Mouse (Mus musculus) midbrain, embryonic 14.5 days (tissue): ENCODE data around the gene Gpr171. TPM values are rescaled to one million over a fixed set of nuclear protein-coding genes. Genes with fewer than 3 reads are reported as not detected.
"Not testable (repeated sequence)": the region's sequence is repeated elsewhere in the genome, so short reads cannot be mapped to it uniquely, and the experiment has no call there.

Experiments used
- ATAC-seq: fragments of 200-750 bp; cut with Nextera tagmentation; 2 replicates; pipeline ENCODE4 v1.8.0; 2017; ENCODE audit warnings: moderate number of reproducible peaks, moderate library complexity; ENCODE audit not compliant: low FRiP score, low TSS enrichment
- DNase-seq: peaks from one replicate; pipeline ENCODE4 v3.0.0-alpha.2; 2015
- H3K27ac ChIP-seq: fragments of 300-500 bp; sonication (generic); replicated peaks from 2 replicates; pipeline ENCODE4 v1.5.1; 2014; ENCODE audit warnings: mild to moderate bottlenecking, low read depth, low read length, moderate library complexity
- H3K27me3 ChIP-seq: fragments of 300-500 bp; sonication (generic); 2 replicates; pipeline ENCODE4 v1.6.1; 2014; ENCODE audit warnings: low read length, control low read depth, mixed read lengths; ENCODE audit not compliant: control insufficient read depth, insufficient read depth
- H3K36me3 ChIP-seq: fragments of 300-500 bp; sonication (generic); 2 replicates; pipeline ENCODE4 v1.6.1; 2014; ENCODE audit warnings: low read length, control low read depth; ENCODE audit not compliant: control insufficient read depth, insufficient read depth
- H3K4me1 ChIP-seq: fragments of 300-500 bp; sonication (generic); 2 replicates; pipeline ENCODE4 v1.6.1; 2014; ENCODE audit warnings: mild to moderate bottlenecking, antibody characterized with exemption, low read length, control low read depth; ENCODE audit not compliant: control insufficient read depth, insufficient read depth
- H3K4me2 ChIP-seq: fragments of 300-500 bp; sonication (generic); 2 replicates; pipeline ENCODE4 v1.6.1; 2014; ENCODE audit warnings: mild to moderate bottlenecking, low read length, moderate library complexity
- H3K4me3 ChIP-seq: fragments of 300-500 bp; sonication (generic); replicated peaks from 2 replicates; pipeline ENCODE4 v1.5.1; 2014; ENCODE audit warnings: low read depth, low read length
- H3K9ac ChIP-seq: fragments of 300-500 bp; sonication (generic); replicated peaks from 2 replicates; pipeline ENCODE4 v1.6.1; 2014; ENCODE audit warnings: mild to moderate bottlenecking, low read length, moderate library complexity
- H3K9me3 ChIP-seq: fragments of 300-500 bp; sonication (generic); 2 replicates; pipeline ENCODE4 v1.6.1; 2016; ENCODE audit warnings: low read length, control low read depth, mixed read lengths; ENCODE audit not compliant: control insufficient read depth
- WGBS: fragments of 180-500 bp; shearing (Covaris S2); extraction: QIAGEN DNeasy Blood & Tissue Kit; methylation state at CpG from one replicate; pipeline ENCODE4 v1.1.7; 2014; 5-methylcytosine and 5-hydroxymethylcytosine counted together
- polyA plus RNA-seq: library from polyadenylated mRNA; unstranded; fragments of >200 nt; fragmentation: Nextera tagmentation; extraction: Ambion mirVana; gene quantifications from 2 replicates; pipeline ENCODE4 v1.2.1, GENCODE M21; 2014

The Gpr171 gene
- polyA plus RNA-seq, 1 experiment from 2014 or later, result 1.3 TPM

- no peaks in the 10 kb centered on the region for H3K36me3 ChIP-seq
- H3K4me3 ChIP-seq, result no peak overlapping the region
- H3K4me2 ChIP-seq, result no peak overlapping the region
- no peak overlapping the region for H3K9ac ChIP-seq
- no peaks in the 10 kb centered on the region for H3K9me3 ChIP-seq
- ATAC-seq (no peak), DNase-seq (no peak)
- no peak overlapping the region for H3K27ac ChIP-seq
- whole genome bisulfite sequencing, result 75% methylated on average over 5 of the region's 5 CpGs
- H3K4me1 ChIP-seq, result no peaks in the 10 kb centered on the region
- H3K27me3 ChIP-seq, result no peaks in the 10 kb centered on the region
Observed at GRCm38 (mm10) chr3:59125022-59125421, 23.4 kb upstream of the Gpr171 start.

- H3K27ac ChIP-seq, result no peak overlapping the region
- WGBS, result 71% methylated on average over 7 of the region's 7 CpGs
- H3K9ac ChIP-seq, result no peak overlapping the region
- no peaks in the 10 kb centered on the region for H3K27me3 ChIP-seq
- no peaks in the 10 kb centered on the region for H3K36me3 ChIP-seq
- DNase-seq (no peak), ATAC-seq (no peak)
- no peaks in the 10 kb centered on the region for H3K4me1 ChIP-seq
- H3K9me3 ChIP-seq, result no peaks in the 10 kb centered on the region
- no peak overlapping the region for H3K4me2 ChIP-seq
- H3K4me3 ChIP-seq, result no peak overlapping the region
Observed at GRCm38 (mm10) chr3:59121780-59122449, 20.3 kb upstream of the Gpr171 start.

- Histone ChIP-seq H3K36me3 (no peaks in the 10 kb centered on the region), H3K9ac (0 out of 2 replicates have a peak overlapping the region, but pooled peaks have one; percentile 9), H3K4me1 (no peaks in the 10 kb centered on the region), H3K4me2 (no peak overlapping the region), H3K27me3 (no peaks in the 10 kb centered on the region), H3K9me3 (no peaks in the 10 kb centered on the region), H3K27ac (no peak overlapping the region), H3K4me3 (no peak overlapping the region)
- 40% methylated on average over 7 of the region's 7 CpGs for WGBS
- ATAC-seq, result no peak
- DNase-seq, result no peak
Observed at GRCm38 (mm10) chr3:59121067-59121730, 19.6 kb upstream of the Gpr171 start.

- no peaks in the 10 kb centered on the region for H3K9me3 ChIP-seq
- no peaks in the 10 kb centered on the region for H3K27me3 ChIP-seq
- WGBS, result 92% methylated on average over 8 of the region's 8 CpGs
- no peak overlapping the region for H3K4me3 ChIP-seq
- DNase-seq (no peak), ATAC-seq (no peak)
- H3K4me1 ChIP-seq, result no peaks in the 10 kb centered on the region
- H3K27ac ChIP-seq, result no peak overlapping the region
- H3K9ac ChIP-seq, result no peak overlapping the region
- 0 out of 2 replicates have a peak, but pooled peaks cover 4% of the 10 kb centered on the region for H3K36me3 ChIP-seq
- H3K4me2 ChIP-seq, result no peak overlapping the region
Observed at GRCm38 (mm10) chr3:59113973-59114517, 12.4 kb upstream of the Gpr171 start.

GRCm38 (mm10) chr3:59113291-59113690 is 11.7 kb upstream of the Gpr171 start:
- H3K27me3 ChIP-seq, H3K9ac ChIP-seq, ATAC-seq, H3K27ac ChIP-seq, H3K4me3 ChIP-seq, H3K9me3 ChIP-seq, DNase-seq, H3K36me3 ChIP-seq, H3K4me1 ChIP-seq, H3K4me2 ChIP-seq: not testable (repeated sequence)
- 98% methylated on average over 4 of the region's 4 CpGs for WGBS

- H3K27me3 ChIP-seq, result no peaks in the 10 kb centered on the region
- DNase-seq (no peak), ATAC-seq (no peak)
- H3K9me3 ChIP-seq, result no peaks in the 10 kb centered on the region
- WGBS, result 91% methylated on average over 3 of the region's 3 CpGs
- 0 out of 2 replicates have a peak, but pooled peaks cover 4% of the 10 kb centered on the region for H3K36me3 ChIP-seq
- no peak overlapping the region for H3K27ac ChIP-seq
- H3K4me2 ChIP-seq, result no peak overlapping the region
- H3K9ac ChIP-seq, result no peak overlapping the region
- no peaks in the 10 kb centered on the region for H3K4me1 ChIP-seq
- H3K4me3 ChIP-seq, result no peak overlapping the region
Observed at GRCm38 (mm10) chr3:59111944-59112343, 10.3 kb upstream of the Gpr171 start.

- H3K4me3 ChIP-seq, DNase-seq, H3K9me3 ChIP-seq, H3K4me1 ChIP-seq, H3K27ac ChIP-seq, H3K27me3 ChIP-seq, H3K36me3 ChIP-seq, H3K4me2 ChIP-seq, ATAC-seq, H3K9ac ChIP-seq: not testable (repeated sequence)
- 96% methylated on average over 3 of the region's 3 CpGs for WGBS
Observed at GRCm38 (mm10) chr3:59109834-59110233, 8.2 kb upstream of the Gpr171 start.

- H3K9me3 ChIP-seq, result no peaks in the 10 kb centered on the region
- no peaks in the 10 kb centered on the region for H3K27me3 ChIP-seq
- no peak overlapping the region for H3K27ac ChIP-seq
- no peak overlapping the region for H3K4me2 ChIP-seq
- ATAC-seq (no peak), DNase-seq (no peak)
- no peaks in the 10 kb centered on the region for H3K4me1 ChIP-seq
- 96% methylated on average over 4 of the region's 4 CpGs for WGBS
- H3K36me3 ChIP-seq, result no peaks in the 10 kb centered on the region
- H3K9ac ChIP-seq, result no peak overlapping the region
- no peak overlapping the region for H3K4me3 ChIP-seq
Observed at GRCm38 (mm10) chr3:59107439-59107838, 5.8 kb upstream of the Gpr171 start.

GRCm38 (mm10) chr3:59104462-59104861 is 2.8 kb upstream of the Gpr171 start:
- WGBS, result 80% methylated on average over 4 of the region's 4 CpGs
- Histone ChIP-seq H3K4me2 (no peak overlapping the region), H3K4me1 (no peaks in the 10 kb centered on the region), H3K27me3 (no peaks in the 10 kb centered on the region), H3K36me3 (no peaks in the 10 kb centered on the region), H3K4me3 (no peak overlapping the region), H3K27ac (no peak overlapping the region), H3K9ac (no peak overlapping the region), H3K9me3 (no peaks in the 10 kb centered on the region)
- no peak for ATAC-seq
- no peak for DNase-seq
